Mouse (Mus musculus) stomach, embryonic 16.5 days (tissue): ENCODE results near the gene Rxra. TPM values are rescaled to one million over a fixed set of nuclear protein-coding genes. Genes with fewer than 3 reads are reported as not detected.

Source experiments
- ATAC-seq: fragments of 200-750 bp; cut with Nextera tagmentation; 2 replicates; pipeline ENCODE4 v1.8.0; 2017; ENCODE audit warnings: moderate number of reproducible peaks, moderate TSS enrichment; ENCODE audit not compliant: insufficient read depth, low FRiP score
- H3K27ac ChIP-seq: fragments of 300-500 bp; sonication (generic); 2 replicates; pipeline ENCODE4 v1.5.1; 2014; ENCODE audit warnings: low read length
- H3K27me3 ChIP-seq: fragments of 300-500 bp; sonication (generic); 2 replicates; pipeline ENCODE4 v1.6.1; 2014; ENCODE audit warnings: low read length, control low read depth, mixed read lengths; ENCODE audit not compliant: control insufficient read depth, insufficient read depth
- H3K36me3 ChIP-seq: fragments of 300-500 bp; sonication (generic); 2 replicates; pipeline ENCODE4 v1.6.1; 2014; ENCODE audit warnings: low read length; ENCODE audit not compliant: control insufficient read depth, insufficient read depth
- H3K4me1 ChIP-seq: fragments of 300-500 bp; sonication (generic); 2 replicates; pipeline ENCODE4 v1.6.1; 2014; ENCODE audit warnings: low read length, control low read depth, mixed read lengths; ENCODE audit not compliant: control insufficient read depth, insufficient read depth
- H3K4me2 ChIP-seq: fragments of 300-500 bp; sonication (generic); 2 replicates; pipeline ENCODE4 v1.6.1; 2014; ENCODE audit warnings: low read depth, low read length, mixed read lengths
- H3K4me3 ChIP-seq: fragments of 300-500 bp; sonication (generic); replicated peaks from 2 replicates; pipeline ENCODE4 v1.5.1; 2014; ENCODE audit warnings: mild to moderate bottlenecking, low read length
- H3K9ac ChIP-seq: fragments of 300-500 bp; sonication (generic); 2 replicates; pipeline ENCODE4 v1.6.1; 2014; ENCODE audit warnings: low read length
- H3K9me3 ChIP-seq: fragments of 300-500 bp; sonication (generic); replicated peaks from 2 replicates; pipeline ENCODE4 v1.6.1; 2016; ENCODE audit warnings: low read length, control low read depth; ENCODE audit not compliant: control insufficient read depth
- WGBS: fragments of 180-500 bp; shearing (Covaris S2); extraction: QIAGEN DNeasy Blood & Tissue Kit; methylation state at CpG from one replicate; pipeline ENCODE4 v1.1.7; 2014; 5-methylcytosine and 5-hydroxymethylcytosine counted together
- polyA plus RNA-seq: library from polyadenylated mRNA; unstranded; fragments of >200 nt; fragmentation: Nextera tagmentation; extraction: Ambion mirVana; gene quantifications from 2 replicates; pipeline ENCODE4 v1.2.1, GENCODE M21; 2015

Gene Rxra
- polyA plus RNA-seq, 1 experiment from 2014 or later, result 11.9 TPM

- no peaks in the 10 kb centered on the region for H3K27me3 ChIP-seq
- no peaks in the 10 kb centered on the region for H3K36me3 ChIP-seq
- no peak for ATAC-seq
- no peak overlapping the region for H3K27ac ChIP-seq
- no peak overlapping the region for H3K4me2 ChIP-seq
- H3K9ac ChIP-seq, result no peak overlapping the region
- WGBS, result 85% methylated on average over 6 of the region's 6 CpGs
- no peak overlapping the region for H3K4me3 ChIP-seq
- H3K4me1 ChIP-seq, result peaks cover 11% of the 10 kb centered on the region; the same call in 1 of the 2 replicates
- no peaks in the 10 kb centered on the region for H3K9me3 ChIP-seq
Measured at GRCm38 (mm10) chr2:27665284-27665683, 11.0 kb upstream of the Rxra start.

- Histone ChIP-seq H3K27me3 (no peaks in the 10 kb centered on the region), H3K9me3 (no peaks in the 10 kb centered on the region), H3K36me3 (no peaks in the 10 kb centered on the region), H3K4me2 (no peak overlapping the region), H3K9ac (no peak overlapping the region), H3K27ac (peak overlapping the region; percentile 21; the same call in 1 of the 2 replicates), H3K4me1 (peaks cover 25% of the 10 kb centered on the region), H3K4me3 (no peak overlapping the region)
- ATAC-seq, result peak; percentile 38; the same call in 1 of the 2 replicates
- 45% methylated on average over 4 of the region's 4 CpGs for WGBS
Measured at GRCm38 (mm10) chr2:27666719-27667118, 9.5 kb upstream of the Rxra start.

- no peak overlapping the region for H3K4me3 ChIP-seq
- ATAC-seq, result no peak
- WGBS, result 42% methylated on average over 4 of the region's 4 CpGs
- H3K27me3 ChIP-seq, result no peaks in the 10 kb centered on the region
- no peak overlapping the region for H3K9ac ChIP-seq
- no peaks in the 10 kb centered on the region for H3K36me3 ChIP-seq
- H3K9me3 ChIP-seq, result no peaks in the 10 kb centered on the region
- no peak overlapping the region for H3K27ac ChIP-seq
- peaks cover 34% of the 10 kb centered on the region for H3K4me1 ChIP-seq
- no peak overlapping the region for H3K4me2 ChIP-seq
Measured at GRCm38 (mm10) chr2:27667677-27668076, 8.6 kb upstream of the Rxra start.

- H3K4me2 ChIP-seq, result no peak overlapping the region
- H3K27ac ChIP-seq, result no peak overlapping the region
- no peaks in the 10 kb centered on the region for H3K9me3 ChIP-seq
- 50% methylated on average over 5 of the region's 5 CpGs for WGBS
- H3K4me1 ChIP-seq, result peaks cover 49% of the 10 kb centered on the region
- H3K27me3 ChIP-seq, result no peaks in the 10 kb centered on the region
- H3K36me3 ChIP-seq, result no peaks in the 10 kb centered on the region
- H3K4me3 ChIP-seq, result no peak overlapping the region
- no peak overlapping the region; the same call in 1 of the 2 replicates for H3K9ac ChIP-seq
- ATAC-seq, result no peak
Measured at GRCm38 (mm10) chr2:27670746-27671145, 5.5 kb upstream of the Rxra start.

- H3K9me3 ChIP-seq, result no peaks in the 10 kb centered on the region
- 10% methylated on average over 3 of the region's 3 CpGs for WGBS
- peak; percentile 52; the same call in 1 of the 2 replicates for ATAC-seq
- H3K9ac ChIP-seq, result peak overlapping the region; percentile 38; the same call in 1 of the 2 replicates
- peak overlapping the region; percentile 77 for H3K27ac ChIP-seq
- H3K36me3 ChIP-seq, result no peaks in the 10 kb centered on the region
- no peak overlapping the region for H3K4me3 ChIP-seq
- H3K4me2 ChIP-seq, result peak overlapping the region; percentile 13; the same call in 1 of the 2 replicates
- no peaks in the 10 kb centered on the region for H3K27me3 ChIP-seq
- H3K4me1 ChIP-seq, result peaks cover 48% of the 10 kb centered on the region
Measured at GRCm38 (mm10) chr2:27671633-27672091, 4.6 kb upstream of the Rxra start.

GRCm38 (mm10) chr2:27676478-27677325 is 462 bp downstream of the Rxra start:
- peak; percentile 61 for ATAC-seq
- peak overlapping the region; percentile 97 for H3K27ac ChIP-seq
- under 1% methylated on average over 43 of the region's 106 CpGs for WGBS
- H3K9me3 ChIP-seq, result no peaks in the 10 kb centered on the region
- peaks cover 65% of the 10 kb centered on the region for H3K4me1 ChIP-seq
- peak overlapping the region; percentile 88 for H3K4me3 ChIP-seq
- H3K4me2 ChIP-seq, result peak overlapping the region; percentile 91
- no peaks in the 10 kb centered on the region for H3K27me3 ChIP-seq
- H3K9ac ChIP-seq, result peak overlapping the region; percentile 98
- H3K36me3 ChIP-seq, result no peaks in the 10 kb centered on the region

- Histone ChIP-seq H3K27me3 (no peaks in the 10 kb centered on the region), H3K27ac (peak overlapping the region; percentile 97), H3K9me3 (no peaks in the 10 kb centered on the region), H3K9ac (peak overlapping the region; percentile 98), H3K36me3 (no peaks in the 10 kb centered on the region), H3K4me2 (peak overlapping the region; percentile 89), H3K4me1 (peaks cover 65% of the 10 kb centered on the region), H3K4me3 (peak overlapping the region; percentile 88)
- ATAC-seq, result no peak
- WGBS, result under 1% methylated on average over 56 of the region's 77 CpGs
Measured at GRCm38 (mm10) chr2:27677411-27678310, 1.4 kb downstream of the Rxra start.

GRCm38 (mm10) chr2:27678331-27678730 is 2.1 kb downstream of the Rxra start:
- no peak for ATAC-seq
- WGBS, result 19% methylated on average over 4 of the region's 4 CpGs
- peak overlapping the region; percentile 88 for H3K4me3 ChIP-seq
- no peaks in the 10 kb centered on the region for H3K9me3 ChIP-seq
- no peaks in the 10 kb centered on the region for H3K36me3 ChIP-seq
- peaks cover 68% of the 10 kb centered on the region for H3K4me1 ChIP-seq
- peak overlapping the region; percentile 97 for H3K27ac ChIP-seq
- H3K27me3 ChIP-seq, result no peaks in the 10 kb centered on the region
- H3K9ac ChIP-seq, result peak overlapping the region; percentile 98
- H3K4me2 ChIP-seq, result peak overlapping the region; percentile 89
